Mouse (Mus musculus): ENCODE measurements around the gene Ecd. TPM values are rescaled to one million over a fixed set of nuclear protein-coding genes. Genes with fewer than 3 reads are reported as not detected.

Gene Ecd
- polyA plus RNA-seq, 1 experiment from 2014 or later = 76.1 TPM

GRCm38 (mm10) chr14:20345885-20346284 is 2.0 kb downstream of the Ecd start:
- no peak overlapping the region for H3K4me3 ChIP-seq (ENCODE audit: low read depth, low read length)
- H3K36me3 ChIP-seq (ENCODE audit: control insufficient read depth, insufficient read depth, low read length) = peaks cover 12% of the 10 kb centered on the region; the same call in 1 of the 2 replicates
- no peak overlapping the region; the same call in 1 of the 2 replicates for H3K4me2 ChIP-seq
- WGBS = 94% methylated on average over 9 of the region's 9 CpGs
- no peaks in the 10 kb centered on the region for H3K27me3 ChIP-seq (replicated peaks; ENCODE audit: control insufficient read depth, insufficient read depth, low read length)
- H3K4me1 ChIP-seq (replicated peaks; ENCODE audit: control insufficient read depth, insufficient read depth, low read length) = peaks cover 4% of the 10 kb centered on the region
- no peak overlapping the region for H3K9ac ChIP-seq (ENCODE audit: low read depth, low read length)
- no peaks in the 10 kb centered on the region for H3K9me3 ChIP-seq (ENCODE audit: control insufficient read depth, low read length)
- ATAC-seq (replicated peaks; ENCODE audit: low FRiP score) (no peak), DNase-seq (ENCODE audit: low spot score) (no peak)
- H3K27ac ChIP-seq (ENCODE audit: low read depth, low read length) = no peak overlapping the region

GRCm38 (mm10) chr14:20340866-20341265 is 7.1 kb downstream of the Ecd start:
- no peak for DNase-seq (ENCODE audit: low spot score)
- no peak for ATAC-seq (replicated peaks; ENCODE audit: low FRiP score)
- no peaks in the 10 kb centered on the region for H3K9me3 ChIP-seq (ENCODE audit: control insufficient read depth, low read length)
- H3K4me1 ChIP-seq (replicated peaks; ENCODE audit: control insufficient read depth, insufficient read depth, low read length) = no peaks in the 10 kb centered on the region
- peak overlapping the region; percentile 34; the same call in 1 of the 2 replicates for H3K4me2 ChIP-seq
- no peaks in the 10 kb centered on the region for H3K27me3 ChIP-seq (replicated peaks; ENCODE audit: control insufficient read depth, insufficient read depth, low read length)
- no peak overlapping the region for H3K9ac ChIP-seq (ENCODE audit: low read depth, low read length)
- H3K36me3 ChIP-seq (ENCODE audit: control insufficient read depth, insufficient read depth, low read length) = peaks cover 30% of the 10 kb centered on the region
- no peak overlapping the region for H3K27ac ChIP-seq (ENCODE audit: low read depth, low read length)
- WGBS = 70% methylated on average over 7 of the region's 7 CpGs
- no peak overlapping the region for H3K4me3 ChIP-seq (ENCODE audit: low read depth, low read length)

- H3K9me3 ChIP-seq (ENCODE audit: control insufficient read depth, low read length) = no peaks in the 10 kb centered on the region
- H3K4me2 ChIP-seq = no peak overlapping the region
- no peak overlapping the region for H3K4me3 ChIP-seq (ENCODE audit: low read depth, low read length)
- peaks cover 32% of the 10 kb centered on the region for H3K36me3 ChIP-seq (ENCODE audit: control insufficient read depth, insufficient read depth, low read length)
- WGBS = 83% methylated on average over 8 of the region's 8 CpGs
- H3K27ac ChIP-seq (ENCODE audit: low read depth, low read length) = no peak overlapping the region
- no peak overlapping the region for H3K9ac ChIP-seq (ENCODE audit: low read depth, low read length)
- DNase-seq (ENCODE audit: low spot score) = no peak
- H3K4me1 ChIP-seq (replicated peaks; ENCODE audit: control insufficient read depth, insufficient read depth, low read length) = no peaks in the 10 kb centered on the region
- 0 out of 2 replicates have a peak, but pooled peaks have one; percentile 47 for ATAC-seq (replicated peaks; ENCODE audit: low FRiP score)
- no peaks in the 10 kb centered on the region for H3K27me3 ChIP-seq (replicated peaks; ENCODE audit: control insufficient read depth, insufficient read depth, low read length)
Observed at GRCm38 (mm10) chr14:20340149-20340548, 7.8 kb downstream of the Ecd start.

GRCm38 (mm10) chr14:20339415-20339814 is 8.5 kb downstream of the Ecd start:
- Histone ChIP-seq H3K27me3 (replicated peaks; ENCODE audit: control insufficient read depth, insufficient read depth, low read length) (no peaks in the 10 kb centered on the region), H3K27ac (ENCODE audit: low read depth, low read length) (no peak overlapping the region), H3K4me2 (no peak overlapping the region), H3K9me3 (ENCODE audit: control insufficient read depth, low read length) (no peaks in the 10 kb centered on the region), H3K9ac (ENCODE audit: low read depth, low read length) (no peak overlapping the region), H3K36me3 (ENCODE audit: control insufficient read depth, insufficient read depth, low read length) (peaks cover 35% of the 10 kb centered on the region), H3K4me1 (replicated peaks; ENCODE audit: control insufficient read depth, insufficient read depth, low read length) (no peaks in the 10 kb centered on the region), H3K4me3 (ENCODE audit: low read depth, low read length) (no peak overlapping the region)
- no peak for DNase-seq (ENCODE audit: low spot score)
- ATAC-seq (replicated peaks; ENCODE audit: low FRiP score) = no peak
- 95% methylated on average over 5 of the region's 5 CpGs for WGBS

GRCm38 (mm10) chr14:20331316-20331715 is 16.6 kb downstream of the Ecd start:
- Histone ChIP-seq H3K9me3 (ENCODE audit: control insufficient read depth, low read length) (no peaks in the 10 kb centered on the region), H3K36me3 (ENCODE audit: control insufficient read depth, insufficient read depth, low read length) (peaks cover 44% of the 10 kb centered on the region)
- 84% methylated on average over 4 of the region's 4 CpGs for WGBS

GRCm38 (mm10) chr14:20328474-20328873 is 19.4 kb downstream of the Ecd start:
- ATAC-seq (replicated peaks; ENCODE audit: low FRiP score) (no peak), DNase-seq (ENCODE audit: low spot score) (no peak)
- H3K9me3 ChIP-seq (ENCODE audit: control insufficient read depth, low read length) = no peaks in the 10 kb centered on the region
- H3K27ac ChIP-seq (ENCODE audit: low read depth, low read length) = no peak overlapping the region
- no peaks in the 10 kb centered on the region for H3K4me1 ChIP-seq (replicated peaks; ENCODE audit: control insufficient read depth, insufficient read depth, low read length)
- H3K9ac ChIP-seq (ENCODE audit: low read depth, low read length) = no peak overlapping the region
- 80% methylated on average over 9 of the region's 9 CpGs for whole genome bisulfite sequencing
- H3K27me3 ChIP-seq (replicated peaks; ENCODE audit: control insufficient read depth, insufficient read depth, low read length) = no peaks in the 10 kb centered on the region
- peaks cover 41% of the 10 kb centered on the region for H3K36me3 ChIP-seq (ENCODE audit: control insufficient read depth, insufficient read depth, low read length)
- H3K4me2 ChIP-seq = no peak overlapping the region
- no peak overlapping the region for H3K4me3 ChIP-seq (ENCODE audit: low read depth, low read length)

More at GRCm38 (mm10) chr14:20331316-20331715, 16.6 kb downstream of the Ecd start:
- Histone ChIP-seq H3K4me1 (replicated peaks; ENCODE audit: control insufficient read depth, insufficient read depth, low read length) (no peaks in the 10 kb centered on the region), H3K9ac (ENCODE audit: low read depth, low read length) (no peak overlapping the region), H3K4me3 (ENCODE audit: low read depth, low read length) (no peak overlapping the region), H3K27ac (ENCODE audit: low read depth, low read length) (no peak overlapping the region), H3K4me2 (no peak overlapping the region), H3K27me3 (replicated peaks; ENCODE audit: control insufficient read depth, insufficient read depth, low read length) (no peaks in the 10 kb centered on the region)
- DNase-seq (ENCODE audit: low spot score) = no peak
- no peak for ATAC-seq (replicated peaks; ENCODE audit: low FRiP score)

GRCm38 (mm10) chr14:20324196-20324595 is 23.7 kb downstream of the Ecd start:
- H3K27me3 ChIP-seq (replicated peaks; ENCODE audit: control insufficient read depth, insufficient read depth, low read length) = no peaks in the 10 kb centered on the region
- H3K27ac ChIP-seq (ENCODE audit: low read depth, low read length) = no peak overlapping the region
- DNase-seq (ENCODE audit: low spot score) (no peak), ATAC-seq (replicated peaks; ENCODE audit: low FRiP score) (no peak)
- H3K4me3 ChIP-seq (ENCODE audit: low read depth, low read length) = no peak overlapping the region
- H3K36me3 ChIP-seq (ENCODE audit: control insufficient read depth, insufficient read depth, low read length) = peaks cover 44% of the 10 kb centered on the region
- H3K4me1 ChIP-seq (replicated peaks; ENCODE audit: control insufficient read depth, insufficient read depth, low read length) = no peaks in the 10 kb centered on the region
- no peak overlapping the region for H3K9ac ChIP-seq (ENCODE audit: low read depth, low read length)
- no peaks in the 10 kb centered on the region for H3K9me3 ChIP-seq (ENCODE audit: control insufficient read depth, low read length)
- WGBS = 96% methylated on average over 9 of the region's 9 CpGs
- no peak overlapping the region for H3K4me2 ChIP-seq

GRCm38 (mm10) chr14:20319420-20319819 is 28.5 kb downstream of the Ecd start:
- Histone ChIP-seq H3K9ac (ENCODE audit: low read depth, low read length) (no peak overlapping the region), H3K27ac (ENCODE audit: low read depth, low read length) (no peak overlapping the region), H3K36me3 (ENCODE audit: control insufficient read depth, insufficient read depth, low read length) (peaks cover 22% of the 10 kb centered on the region; the same call in 1 of the 2 replicates), H3K9me3 (ENCODE audit: control insufficient read depth, low read length) (no peaks in the 10 kb centered on the region), H3K4me2 (no peak overlapping the region), H3K4me1 (replicated peaks; ENCODE audit: control insufficient read depth, insufficient read depth, low read length) (no peaks in the 10 kb centered on the region), H3K4me3 (ENCODE audit: low read depth, low read length) (no peak overlapping the region), H3K27me3 (replicated peaks; ENCODE audit: control insufficient read depth, insufficient read depth, low read length) (no peaks in the 10 kb centered on the region)
- ATAC-seq (replicated peaks; ENCODE audit: low FRiP score) (no peak), DNase-seq (ENCODE audit: low spot score) (no peak)
- 79% methylated on average over 3 of the region's 3 CpGs for WGBS

- no peak overlapping the region for H3K27ac ChIP-seq (ENCODE audit: low read depth, low read length)
- peaks cover 7% of the 10 kb centered on the region; the same call in 1 of the 2 replicates for H3K36me3 ChIP-seq (ENCODE audit: control insufficient read depth, insufficient read depth, low read length)
- H3K4me2 ChIP-seq = no peak overlapping the region
- DNase-seq (ENCODE audit: low spot score) (no peak), ATAC-seq (replicated peaks; ENCODE audit: low FRiP score) (no peak)
- H3K4me1 ChIP-seq (replicated peaks; ENCODE audit: control insufficient read depth, insufficient read depth, low read length) = no peaks in the 10 kb centered on the region
- no peak overlapping the region for H3K9ac ChIP-seq (ENCODE audit: low read depth, low read length)
- H3K9me3 ChIP-seq (ENCODE audit: control insufficient read depth, low read length) = no peaks in the 10 kb centered on the region
- WGBS = 57% methylated on average over 1 of the region's 1 CpGs
- no peak overlapping the region for H3K4me3 ChIP-seq (ENCODE audit: low read depth, low read length)
- no peaks in the 10 kb centered on the region for H3K27me3 ChIP-seq (replicated peaks; ENCODE audit: control insufficient read depth, insufficient read depth, low read length)
Observed at GRCm38 (mm10) chr14:20315137-20315536, 32.8 kb downstream of the Ecd start.
